Mouse (Mus musculus) forebrain, embryonic 10.5 days (tissue): ENCODE measurements at regions not wholly inside any gene's neighbourhood (a gene's known extent, or its start where the extent isn't known, plus 50 kb on each side); places are given as distances from the start of the nearest gene placed in this dataset.
"Not testable (repeated sequence)": the region's sequence is repeated elsewhere in the genome, so short reads cannot be mapped to it uniquely, and the experiment has no call there.

Source experiments
- DNase-seq: peaks from one replicate; pipeline ENCODE4 v3.0.0-alpha.2; 2017; ENCODE audit warnings: low spot score; ENCODE audit errors: extremely low spot score
- H3K27ac ChIP-seq: fragments of 300-500 bp; sonication (generic); 2 replicates; pipeline ENCODE4 v1.5.1; 2016; ENCODE audit warnings: mild to moderate bottlenecking
- H3K27me3 ChIP-seq: fragments of 300-500 bp; sonication (generic); 2 replicates; pipeline ENCODE4 v1.6.1; 2016; ENCODE audit warnings: mild to moderate bottlenecking; ENCODE audit not compliant: poor library complexity, severe bottlenecking
- H3K36me3 ChIP-seq: fragments of 300-500 bp; sonication (generic); replicated peaks from 2 replicates; pipeline ENCODE4 v1.6.1; 2016; ENCODE audit warnings: mild to moderate bottlenecking, moderate library complexity
- H3K4me1 ChIP-seq: fragments of 300-500 bp; sonication (generic); 2 replicates; pipeline ENCODE4 v1.6.1; 2016
- H3K4me3 ChIP-seq: fragments of 300-500 bp; sonication (generic); 2 replicates; pipeline ENCODE4 v1.5.1; 2016; ENCODE audit warnings: mild to moderate bottlenecking, moderate library complexity
- H3K9me3 ChIP-seq: fragments of 300-500 bp; sonication (generic); 2 replicates; pipeline ENCODE4 v1.6.1; 2016; ENCODE audit warnings: mild to moderate bottlenecking, moderate library complexity
- WGBS: fragments of 180-500 bp; shearing (Covaris S2); methylation state at CpG from one replicate; pipeline ENCODE4 v1.1.7; 2016; 5-methylcytosine and 5-hydroxymethylcytosine counted together

- not testable (repeated sequence) for H3K27me3 ChIP-seq, H3K4me1 ChIP-seq, H3K4me3 ChIP-seq, H3K36me3 ChIP-seq, H3K27ac ChIP-seq, DNase-seq, H3K9me3 ChIP-seq
- WGBS, result 97% methylated on average over 16 of the region's 16 CpGs
Observed at GRCm38 (mm10) chr8:118209301-118209700, 74.2 kb upstream of the Cdh13 start.

GRCm38 (mm10) chr8:118190866-118191265 lies 92.7 kb upstream of the Cdh13 start:
- Histone ChIP-seq H3K27me3 (no peaks in the 10 kb centered on the region), H3K27ac (no peak overlapping the region), H3K4me1 (peaks cover 7% of the 10 kb centered on the region), H3K36me3 (no peaks in the 10 kb centered on the region), H3K4me3 (no peak overlapping the region), H3K9me3 (no peaks in the 10 kb centered on the region)
- DNase-seq, result no peak
- WGBS, result 92% methylated on average over 6 of the region's 6 CpGs

GRCm38 (mm10) chr8:118189226-118189625 lies 94.3 kb upstream of the Cdh13 start:
- no peak for DNase-seq
- Histone ChIP-seq H3K4me1 (peaks cover 7% of the 10 kb centered on the region), H3K27ac (no peak overlapping the region), H3K9me3 (no peaks in the 10 kb centered on the region), H3K4me3 (no peak overlapping the region), H3K36me3 (no peaks in the 10 kb centered on the region), H3K27me3 (no peaks in the 10 kb centered on the region)
- 79% methylated on average over 15 of the region's 15 CpGs for WGBS

- H3K9me3 ChIP-seq, result no peaks in the 10 kb centered on the region
- 60% methylated on average over 7 of the region's 7 CpGs for WGBS
- peaks cover 3% of the 10 kb centered on the region; the same call in 1 of the 2 replicates for H3K4me1 ChIP-seq
- no peak for DNase-seq
- no peak overlapping the region for H3K4me3 ChIP-seq
- no peaks in the 10 kb centered on the region for H3K36me3 ChIP-seq
- no peak overlapping the region for H3K27ac ChIP-seq
- H3K27me3 ChIP-seq, result no peaks in the 10 kb centered on the region
Observed at GRCm38 (mm10) chr8:118169001-118169413, 114.5 kb upstream of the Cdh13 start.

DNA sequence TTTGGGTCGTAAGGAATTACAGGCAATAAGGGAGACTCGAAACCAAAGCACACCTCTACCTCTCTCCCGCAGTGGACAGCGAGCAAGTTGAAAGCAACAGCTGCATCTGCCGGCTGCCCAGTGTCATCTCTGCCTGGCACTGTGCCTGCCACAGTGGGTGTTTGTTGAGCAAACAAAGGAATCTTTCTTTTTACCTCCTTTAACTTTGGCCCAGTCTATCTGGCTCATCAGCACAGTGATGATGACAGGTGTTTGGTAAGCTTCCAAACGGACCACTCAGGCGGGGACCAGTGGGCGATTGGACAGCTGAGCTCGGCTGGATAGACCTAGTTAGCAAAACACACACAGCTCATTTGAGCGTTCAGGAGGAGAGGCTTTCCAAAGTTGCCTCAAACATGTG lies 121.4 kb upstream of the Cdh13 start:
- Histone ChIP-seq H3K4me3 (no peak overlapping the region), H3K36me3 (no peaks in the 10 kb centered on the region), H3K27ac (no peak overlapping the region), H3K4me1 (no peaks in the 10 kb centered on the region), H3K9me3 (no peaks in the 10 kb centered on the region), H3K27me3 (no peaks in the 10 kb centered on the region)
- no peak for DNase-seq
- WGBS, result 89% methylated on average over 10 of the region's 10 CpGs

DNA sequence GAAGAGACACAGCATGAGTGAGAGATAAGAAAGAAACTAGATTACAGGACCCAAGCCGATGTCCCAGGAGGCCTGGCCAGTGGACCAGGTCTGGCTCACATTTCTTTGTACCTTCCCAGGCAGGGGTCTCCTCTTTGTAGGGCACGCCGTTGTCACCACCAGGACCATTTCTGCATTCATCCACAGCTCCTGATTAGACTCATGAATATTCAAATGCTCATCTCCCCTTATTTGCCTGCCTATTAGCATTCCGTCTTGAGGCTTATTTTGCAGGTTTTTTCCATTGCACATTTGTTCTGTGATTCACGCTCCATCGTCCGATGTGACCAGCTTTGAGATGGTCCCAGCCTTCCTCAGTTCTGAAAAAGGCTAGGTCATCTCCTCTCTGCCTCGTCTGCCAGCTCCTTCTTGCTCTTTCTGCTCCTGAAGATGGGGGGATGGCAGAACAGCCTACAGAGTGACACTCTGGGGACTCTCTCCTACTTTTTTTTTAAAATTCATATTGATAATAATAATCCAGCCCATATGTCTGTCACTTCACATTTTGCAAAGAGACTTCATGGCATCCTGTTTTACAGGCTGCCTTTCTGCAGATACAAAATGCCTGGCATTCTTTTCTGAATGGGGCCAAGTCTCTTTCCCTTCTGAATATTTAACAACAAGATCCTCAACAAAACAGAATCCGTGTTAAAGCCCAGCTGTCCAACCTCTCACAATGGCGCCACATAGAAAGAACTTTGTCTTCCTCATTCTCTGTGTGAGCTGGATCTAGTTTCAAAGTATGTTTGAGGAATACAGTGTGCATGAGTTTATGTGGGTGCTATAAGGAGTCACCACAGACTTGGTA lies 136.0 kb upstream of the Cdh13 start:
- DNase-seq, result no peak
- Histone ChIP-seq H3K4me1 (peaks cover 14% of the 10 kb centered on the region), H3K27ac (peak overlapping the region; percentile 40; the same call in 1 of the 2 replicates), H3K4me3 (no peak overlapping the region), H3K9me3 (no peaks in the 10 kb centered on the region), H3K36me3 (no peaks in the 10 kb centered on the region), H3K27me3 (no peaks in the 10 kb centered on the region)
- WGBS, result 87% methylated on average over 10 of the region's 10 CpGs

- Histone ChIP-seq H3K9me3 (no peaks in the 10 kb centered on the region), H3K4me1 (peaks cover 18% of the 10 kb centered on the region), H3K36me3 (no peaks in the 10 kb centered on the region), H3K4me3 (no peak overlapping the region), H3K27ac (no peak overlapping the region), H3K27me3 (no peaks in the 10 kb centered on the region)
- WGBS, result 93% methylated on average over 5 of the region's 5 CpGs
- DNase-seq, result no peak
Observed at GRCm38 (mm10) chr8:118144546-118144945, 139.0 kb upstream of the Cdh13 start.

- no peaks in the 10 kb centered on the region for H3K27me3 ChIP-seq
- DNase-seq, result no peak
- no peak overlapping the region for H3K27ac ChIP-seq
- H3K9me3 ChIP-seq, result no peaks in the 10 kb centered on the region
- 81% methylated on average over 8 of the region's 8 CpGs for WGBS
- no peaks in the 10 kb centered on the region for H3K36me3 ChIP-seq
- H3K4me1 ChIP-seq, result peaks cover 11% of the 10 kb centered on the region
- no peak overlapping the region for H3K4me3 ChIP-seq
Observed at GRCm38 (mm10) chr8:118142311-118142710, 141.2 kb upstream of the Cdh13 start.

GRCm38 (mm10) chr8:118139928-118140327 lies 143.6 kb upstream of the Cdh13 start:
- no peaks in the 10 kb centered on the region for H3K27me3 ChIP-seq
- H3K4me1 ChIP-seq, result 0 out of 2 replicates have a peak, but pooled peaks cover 4% of the 10 kb centered on the region
- no peaks in the 10 kb centered on the region for H3K9me3 ChIP-seq
- DNase-seq, result no peak
- no peaks in the 10 kb centered on the region for H3K36me3 ChIP-seq
- no peak overlapping the region for H3K27ac ChIP-seq
- 85% methylated on average over 6 of the region's 6 CpGs for WGBS
- H3K4me3 ChIP-seq, result no peak overlapping the region

DNA sequence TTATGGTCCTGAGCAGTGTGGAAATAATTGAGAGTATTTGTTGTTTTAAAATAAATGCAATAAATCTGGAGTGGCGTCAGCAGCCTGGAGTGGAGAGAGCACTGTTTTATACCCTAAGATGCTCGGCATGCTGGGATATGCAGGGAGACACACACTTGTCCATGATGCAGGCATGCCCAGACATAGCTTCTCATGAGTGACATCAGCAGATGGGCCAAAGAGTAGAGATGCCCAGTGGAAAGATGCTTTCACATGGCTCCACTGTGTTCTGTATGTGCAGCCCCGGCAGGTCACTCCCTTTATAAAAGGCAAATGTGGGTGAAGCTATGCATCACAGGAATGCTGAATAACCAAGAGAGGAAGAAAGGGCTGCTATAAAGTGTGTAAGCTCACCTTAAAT lies 145.7 kb upstream of the Cdh13 start:
- no peak overlapping the region for H3K4me3 ChIP-seq
- H3K27me3 ChIP-seq, result no peaks in the 10 kb centered on the region
- no peaks in the 10 kb centered on the region for H3K36me3 ChIP-seq
- WGBS, result 83% methylated on average over 3 of the region's 3 CpGs
- DNase-seq, result no peak
- H3K4me1 ChIP-seq, result 0 out of 2 replicates have a peak, but pooled peaks cover 4% of the 10 kb centered on the region
- no peaks in the 10 kb centered on the region for H3K9me3 ChIP-seq
- no peak overlapping the region for H3K27ac ChIP-seq

GRCm38 (mm10) chr8:118124993-118125392 lies 158.5 kb upstream of the Cdh13 start:
- Histone ChIP-seq H3K4me1 (no peaks in the 10 kb centered on the region), H3K27ac (no peak overlapping the region), H3K36me3 (no peaks in the 10 kb centered on the region), H3K27me3 (no peaks in the 10 kb centered on the region), H3K4me3 (no peak overlapping the region), H3K9me3 (no peaks in the 10 kb centered on the region)
- WGBS, result 84% methylated on average over 7 of the region's 7 CpGs
- DNase-seq, result no peak

DNA sequence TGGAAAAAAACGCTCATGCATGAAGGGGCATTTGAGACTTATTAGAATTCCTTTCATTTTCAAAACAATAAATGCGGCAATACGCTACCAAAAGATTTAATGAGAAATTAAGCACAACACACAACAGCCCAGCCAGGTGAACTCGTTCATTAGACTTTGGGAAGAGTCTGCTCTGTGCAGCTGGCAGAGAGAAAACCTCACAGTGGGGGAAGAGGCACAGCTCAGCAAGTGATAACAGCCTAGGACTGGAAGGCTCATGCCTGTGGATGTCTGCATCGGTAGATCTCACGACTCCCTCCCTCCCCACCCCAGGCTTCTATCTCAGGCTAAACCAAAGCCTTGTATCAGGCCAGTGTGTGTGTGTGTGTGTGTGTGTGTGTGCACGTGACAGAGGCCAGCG lies 169.3 kb upstream of the Cdh13 start:
- H3K9me3 ChIP-seq, result no peaks in the 10 kb centered on the region
- peaks cover 12% of the 10 kb centered on the region for H3K4me1 ChIP-seq
- H3K27me3 ChIP-seq, result no peaks in the 10 kb centered on the region
- no peaks in the 10 kb centered on the region for H3K36me3 ChIP-seq
- H3K27ac ChIP-seq, result 0 out of 2 replicates have a peak overlapping the region, but pooled peaks have one; percentile 44
- no peak for DNase-seq
- 66% methylated on average over 8 of the region's 8 CpGs for WGBS
- H3K4me3 ChIP-seq, result no peak overlapping the region

DNA sequence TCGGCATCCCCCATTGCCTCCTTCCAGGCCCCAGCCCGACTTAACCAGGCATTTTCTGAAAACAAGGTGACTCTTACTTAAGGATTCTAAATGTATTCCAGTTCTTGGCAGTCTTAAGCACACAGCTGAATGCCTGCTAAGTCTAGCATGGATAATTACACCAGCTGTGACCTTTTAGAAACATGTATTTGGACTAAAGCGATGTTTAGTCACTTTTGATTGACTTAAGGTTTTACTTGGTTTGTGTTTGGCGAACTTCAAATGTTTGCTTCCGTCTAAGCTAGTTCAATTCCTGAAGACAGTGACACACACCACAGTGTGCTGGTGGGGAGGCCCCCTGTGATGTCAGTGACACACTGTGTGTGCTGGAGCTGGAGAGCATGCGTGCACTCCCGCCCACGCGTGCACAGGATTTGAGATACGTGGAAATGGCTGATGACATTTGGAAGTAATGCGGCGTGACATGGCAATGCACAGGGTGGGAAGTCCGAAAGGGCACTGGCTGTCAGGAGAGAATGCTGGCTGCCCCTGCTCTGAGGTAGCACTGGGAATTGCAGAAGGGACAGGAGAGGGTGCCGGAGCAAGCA lies 179.0 kb upstream of the Cdh13 start:
- Histone ChIP-seq H3K36me3 (no peaks in the 10 kb centered on the region), H3K9me3 (no peaks in the 10 kb centered on the region), H3K4me3 (no peak overlapping the region), H3K27me3 (peaks cover 13% of the 10 kb centered on the region; the same call in 1 of the 2 replicates), H3K4me1 (peaks cover 13% of the 10 kb centered on the region; the same call in 1 of the 2 replicates), H3K27ac (no peak overlapping the region)
- no peak for DNase-seq
- 82% methylated on average over 14 of the region's 14 CpGs for WGBS
